ENCODE assay signal across 19 mouse cellular contexts in the genomic region with DNA sequence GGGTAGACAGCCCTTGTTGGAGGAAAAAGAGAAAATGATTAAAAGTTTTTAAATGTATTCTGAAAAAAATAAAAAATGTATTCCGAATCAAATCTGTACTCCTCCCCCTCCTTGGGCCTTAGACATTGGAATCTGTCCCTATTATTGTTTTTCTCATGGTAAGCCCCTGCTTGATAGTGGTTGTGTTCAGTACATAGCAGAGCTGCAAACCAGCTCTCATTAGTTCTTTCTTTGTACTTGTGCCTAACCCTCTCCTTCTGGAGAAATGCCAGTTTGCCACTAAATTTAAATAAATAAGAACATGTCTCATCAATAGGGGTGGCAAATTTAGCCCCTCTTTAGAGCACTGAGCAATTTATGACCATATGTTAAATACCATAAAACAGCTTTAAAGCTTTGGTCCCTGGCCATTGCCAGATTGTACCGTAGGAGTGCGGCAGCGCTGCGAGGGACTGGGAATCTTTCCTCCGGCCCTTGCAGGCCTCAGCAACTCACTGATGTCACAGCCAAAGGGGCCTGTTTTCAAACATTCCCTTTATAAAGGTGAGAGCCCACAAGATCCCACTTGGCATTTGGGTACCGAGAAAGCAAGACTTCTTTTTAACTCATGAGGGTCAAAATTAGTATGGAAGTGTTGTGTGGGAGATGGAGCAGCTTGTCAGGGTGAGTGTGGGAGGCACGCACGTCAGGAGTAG. TPM values are rescaled to one million over a fixed set of nuclear protein-coding genes. Genes with fewer than 3 reads are reported as not detected.
DNase-seq lines count a peak whose midpoint lies in the region; ATAC-seq and TF ChIP-seq lines count a peak whose summit lies in the region.
"Had no signal": no experiment of that assay in that cellular context is flagged by ENCODE, and none has a peak within 500 bp of the region (broad histone marks: within the 10 kb centered on the region; RNA-seq: fewer than 3 reads in every experiment).

No protein-coding gene starts in this region.

- no peak overlapping the region for H3K4me2 ChIP-seq in midbrain, postnatal 0 days (ENCODE audit: low read depth, low read length, poor library complexity, severe bottlenecking)
- H3K4me2 ChIP-seq: liver, embryonic 11.5 days; neural tube, embryonic 15.5 days had no signal

- peaks cover 12% of the 10 kb centered on the region for H3K4me1 ChIP-seq in embryonic fibroblast, embryonic 13.5 days (ENCODE audit: control insufficient read depth, insufficient read depth, low read length)
- 0 out of 2 replicates have a peak, but pooled peaks cover 3% of the 10 kb centered on the region for H3K4me1 ChIP-seq in midbrain, postnatal 0 days (ENCODE audit: insufficient read depth, low read length)

- WGBS in midbrain, postnatal 0 days, result 89% methylated on average over 9 of the region's 9 CpGs

- no peak for TF ChIP-seq CTCF in embryonic fibroblast, embryonic 13.5 days (IDR thresholded peaks at IDR 0.05; ENCODE audit: borderline replicate concordance, insufficient read depth, low read length)
- TF ChIP-seq CTCF in midbrain, postnatal 0 days (IDR thresholded peaks at IDR 0.05), result no peak

- H3K27ac ChIP-seq in embryonic fibroblast, embryonic 13.5 days (ENCODE audit: insufficient read depth, low read length), result peak overlapping the region; percentile 75
- H3K27ac ChIP-seq in midbrain, postnatal 0 days (ENCODE audit: low read depth, low read length), result no peak overlapping the region
- H3K27ac ChIP-seq: hindbrain, postnatal 0 days; neural tube, embryonic 15.5 days had no signal

- H3K9ac ChIP-seq in midbrain, postnatal 0 days (replicated peaks; ENCODE audit: low read length, poor library complexity, severe bottlenecking), result no peak overlapping the region
- H3K9ac ChIP-seq: neural tube, embryonic 15.5 days had no signal

- peak; percentile 43 for DNase-seq in frontal cortex, postnatal 14 days (ENCODE audit: low spot score in 2 of 2)
- DNase-seq in layer of hippocampus, postnatal 36 days, result peak; percentile 59 to 62
- DNase-seq in right cerebral cortex, postnatal 10 days (ENCODE audit: low spot score in 2 of 2), result peak; percentile 64 to 73
- no peak for DNase-seq in yolk sac, embryonic 10.5 days (ENCODE audit: low spot score)
- no peak for DNase-seq in kidney, postnatal 36 days
- no peak for DNase-seq in gastrocnemius, adult 18-20 months (ENCODE audit: low spot score)
- no peak for DNase-seq in midbrain, postnatal 0 days (ENCODE audit: low spot score)
- DNase-seq: adrenal gland, postnatal 14 days; cerebellum, adult 18-20 months; heart, adult 11 months; heart, postnatal 14 days; lung, postnatal 4 days had no signal

- no peaks in the 10 kb centered on the region for H3K9me3 ChIP-seq in midbrain, postnatal 0 days (ENCODE audit: low read length)
- H3K9me3 ChIP-seq: neural tube, embryonic 15.5 days had no signal

- no peak for ATAC-seq in midbrain, postnatal 0 days (ENCODE audit: low FRiP score)
- ATAC-seq: hindbrain, postnatal 0 days; midbrain, embryonic 16.5 days; Patski had no signal

- no peak for TF ChIP-seq POLR2A in embryonic fibroblast, embryonic 13.5 days (IDR thresholded peaks at IDR 0.05; ENCODE audit: low read depth, low read length)

- H3K27me3 ChIP-seq in midbrain, postnatal 0 days (ENCODE audit: insufficient read depth, low read length), result no peaks in the 10 kb centered on the region
- H3K27me3 ChIP-seq: CH12.LX; neural tube, embryonic 15.5 days; Patski had no signal

- H3K36me3 ChIP-seq in midbrain, postnatal 0 days (ENCODE audit: insufficient read depth, low read length), result no peaks in the 10 kb centered on the region
- H3K36me3 ChIP-seq: neural tube, embryonic 15.5 days had no signal

- H3K4me3 ChIP-seq in embryonic fibroblast, embryonic 13.5 days (ENCODE audit: insufficient read depth, low read length), result no peak overlapping the region
- H3K4me3 ChIP-seq in midbrain, postnatal 0 days (ENCODE audit: low read depth, low read length), result no peak overlapping the region
- H3K4me3 ChIP-seq: neural tube, embryonic 15.5 days had no signal

RNA-seq across cellular contexts. Expression of a gene that starts 52.9 kb away (rescaled TPM):
- 60.2 and 68.7 TPM in 2 replicates for polyA plus RNA-seq in embryonic fibroblast, embryonic 13.5 days (2011; ENCODE audit: insufficient read length, low read depth, missing spikeins)
- total RNA-seq in layer of hippocampus, postnatal 36 days (2021), result 10 to 100 TPM; 38.2 to 50.1 TPM
- total RNA-seq in gastrocnemius, adult 18-20 months (2021), result 10 to 100 TPM; 33.3 to 33.8 TPM
- total RNA-seq in midbrain, postnatal 0 days (2014; rRNA removed), result 30.9 and 35.9 TPM in 2 replicates
- 58.9 and 66.1 TPM in 2 replicates for polyA plus RNA-seq in midbrain, postnatal 0 days (2015; fragmentation: Nextera tagmentation; extraction: Ambion mirVana)

RNA-seq across cellular contexts. Expression of a gene that starts 53.0 kb away (rescaled TPM):
- 1.4 TPM in 1 of 2 replicates, not detected in the other for polyA plus RNA-seq in embryonic fibroblast, embryonic 13.5 days (2011; ENCODE audit: insufficient read length, low read depth, missing spikeins)
- total RNA-seq in layer of hippocampus, postnatal 36 days (2021), result 1 to 10 TPM; 3.4 to 4.2 TPM
- 1 to 10 TPM; 4.4 to 4.6 TPM for total RNA-seq in gastrocnemius, adult 18-20 months (2021)
- 1.6 and 2.2 TPM in 2 replicates for total RNA-seq in midbrain, postnatal 0 days (2014; rRNA removed)
- 2.9 and 3.0 TPM in 2 replicates for polyA plus RNA-seq in midbrain, postnatal 0 days (2015; fragmentation: Nextera tagmentation; extraction: Ambion mirVana)

Comparison
In these comparisons a context has a peak if more than half of its experiments do, and no peak if none do; other contexts are left out.
1. DNase-seq: peak in frontal cortex, postnatal 14 days (2 of 2), layer of hippocampus, postnatal 36 days (2 of 2) and right cerebral cortex, postnatal 10 days (2 of 2); none in yolk sac, embryonic 10.5 days (single experiment), kidney, postnatal 36 days (0 of 2), gastrocnemius, adult 18-20 months (single experiment) and midbrain, postnatal 0 days (single experiment).